Mouse (Mus musculus) liver, embryonic 16.5 days (tissue): ENCODE data around the gene Olfr95. TPM values are rescaled to one million over a fixed set of nuclear protein-coding genes. Genes with fewer than 3 reads are reported as not detected.
A peak's percentile ranks its signal among the peaks of the same experiment; 100 is the strongest.

Experiments used
- ATAC-seq: fragments of 200-750 bp; cut with Nextera tagmentation; 2 replicates; pipeline ENCODE4 v1.8.0; 2017; ENCODE audit warnings: low read depth, mild to moderate bottlenecking, moderate number of reproducible peaks, moderate library complexity
- H3K27ac ChIP-seq: fragments of 300-500 bp; sonication (generic); 2 replicates; pipeline ENCODE4 v1.5.1; 2014; ENCODE audit warnings: mild to moderate bottlenecking, low read length
- H3K27me3 ChIP-seq: fragments of 300-500 bp; sonication (generic); 2 replicates; pipeline ENCODE4 v1.6.1; 2014; ENCODE audit warnings: low read depth, low read length, mixed read lengths; ENCODE audit not compliant: control insufficient read depth, insufficient read depth
- H3K36me3 ChIP-seq: fragments of 300-500 bp; sonication (generic); 2 replicates; pipeline ENCODE4 v1.6.1; 2014; ENCODE audit warnings: mild to moderate bottlenecking; ENCODE audit not compliant: control insufficient read depth, insufficient read depth
- H3K4me1 ChIP-seq: fragments of 300-500 bp; sonication (generic); 2 replicates; pipeline ENCODE4 v1.6.1; 2014; ENCODE audit warnings: low read depth, low read length, mixed read lengths; ENCODE audit not compliant: control insufficient read depth
- H3K4me2 ChIP-seq: fragments of 300-500 bp; sonication (generic); 2 replicates; pipeline ENCODE4 v1.6.1; 2014; ENCODE audit warnings: low read depth, low read length, mixed read lengths
- H3K4me3 ChIP-seq: fragments of 300-500 bp; sonication (generic); 2 replicates; pipeline ENCODE4 v1.5.1; 2014; ENCODE audit warnings: low read depth, mild to moderate bottlenecking, low read length
- H3K9ac ChIP-seq: fragments of 300-500 bp; sonication (generic); 2 replicates; pipeline ENCODE4 v1.6.1; 2014; ENCODE audit warnings: low read depth, low read length
- H3K9me3 ChIP-seq: fragments of 300-500 bp; sonication (generic); replicated peaks from 2 replicates; pipeline ENCODE4 v1.6.1; 2016; ENCODE audit warnings: low read length; ENCODE audit not compliant: control insufficient read depth
- WGBS: fragments of 180-500 bp; shearing (Covaris S2); extraction: QIAGEN DNeasy Blood & Tissue Kit; methylation state at CpG from one replicate; pipeline ENCODE4 v1.1.7; 2014; ENCODE audit not compliant: insufficient replicate concordance; 5-methylcytosine and 5-hydroxymethylcytosine counted together
- polyA plus RNA-seq: library from polyadenylated mRNA; unstranded; fragments of >200 nt; fragmentation: Nextera tagmentation; extraction: Ambion mirVana; gene quantifications from 2 replicates; pipeline ENCODE4 v1.2.1, GENCODE M21; 2015

Gene Olfr95
- polyA plus RNA-seq, 1 experiment from 2014 or later = not detected

DNA sequence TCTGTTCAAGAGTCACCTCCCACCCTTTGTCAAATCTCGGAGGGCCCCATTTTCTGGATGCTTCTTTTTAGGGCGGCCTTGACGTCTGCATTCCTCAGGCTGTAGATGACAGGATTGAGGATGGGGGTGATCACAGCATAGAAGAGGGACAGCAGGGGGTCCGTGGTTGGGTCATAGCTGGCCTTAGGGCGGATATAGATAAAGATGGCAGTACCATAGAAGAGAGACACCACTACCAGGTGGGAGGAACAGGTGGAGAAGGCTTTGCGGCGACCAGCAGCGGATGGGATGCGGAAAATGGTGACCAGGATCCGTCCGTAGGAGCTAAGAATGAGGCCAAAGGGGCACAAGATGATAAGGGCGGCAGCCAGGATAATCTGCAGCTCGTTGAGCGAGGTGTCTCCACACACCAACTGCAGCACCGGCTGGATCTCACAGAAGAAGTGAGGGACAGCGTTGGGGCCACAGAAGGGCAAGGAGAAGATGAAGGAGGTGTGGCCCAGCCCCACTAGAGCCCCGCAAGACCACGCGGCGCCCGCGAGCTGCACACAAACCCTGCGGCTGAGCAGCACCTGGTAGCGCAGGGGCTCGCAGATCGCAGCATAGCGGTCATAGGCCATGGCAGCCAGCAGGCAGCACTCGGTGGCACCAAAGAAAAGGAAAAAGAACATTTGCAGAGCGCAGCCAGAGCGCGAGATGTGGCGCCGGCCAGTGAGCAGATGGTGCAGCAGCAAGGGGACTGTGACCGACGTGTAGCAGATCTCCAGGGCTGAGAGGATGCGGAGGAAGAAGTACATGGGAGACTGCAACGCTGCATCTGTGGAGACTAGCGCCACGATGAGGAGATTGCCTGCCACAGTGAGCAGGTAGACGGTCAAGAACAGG is 1.8 kb downstream of the Olfr95 start:
- Histone ChIP-seq H3K36me3 (no peaks in the 10 kb centered on the region), H3K4me3 (no peak overlapping the region), H3K9me3 (no peaks in the 10 kb centered on the region), H3K27me3 (peaks cover 11% of the 10 kb centered on the region), H3K27ac (no peak overlapping the region), H3K4me2 (no peak overlapping the region), H3K9ac (no peak overlapping the region), H3K4me1 (no peaks in the 10 kb centered on the region)
- WGBS = 14% methylated on average over 40 of the region's 40 CpGs
- no peak for ATAC-seq

DNA sequence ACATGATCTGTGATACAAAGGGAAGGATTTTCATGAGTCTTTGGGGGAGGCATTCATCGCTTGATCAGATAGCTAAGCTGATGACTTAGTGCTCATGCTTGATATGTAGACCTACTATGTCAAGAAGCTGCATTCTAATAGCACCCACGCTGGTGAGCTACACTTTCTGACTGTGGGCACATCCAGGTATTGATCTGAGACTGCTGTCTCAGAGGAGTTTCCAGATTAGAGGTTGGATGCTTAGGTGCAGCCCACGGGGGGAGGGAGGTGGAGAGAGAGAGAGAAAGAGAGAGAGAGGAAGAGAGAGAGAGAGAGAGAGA is 9.0 kb downstream of the Olfr95 start:
- 22% methylated on average over 3 of the region's 3 CpGs for WGBS
- H3K4me3 ChIP-seq = no peak overlapping the region
- no peak for ATAC-seq

DNA sequence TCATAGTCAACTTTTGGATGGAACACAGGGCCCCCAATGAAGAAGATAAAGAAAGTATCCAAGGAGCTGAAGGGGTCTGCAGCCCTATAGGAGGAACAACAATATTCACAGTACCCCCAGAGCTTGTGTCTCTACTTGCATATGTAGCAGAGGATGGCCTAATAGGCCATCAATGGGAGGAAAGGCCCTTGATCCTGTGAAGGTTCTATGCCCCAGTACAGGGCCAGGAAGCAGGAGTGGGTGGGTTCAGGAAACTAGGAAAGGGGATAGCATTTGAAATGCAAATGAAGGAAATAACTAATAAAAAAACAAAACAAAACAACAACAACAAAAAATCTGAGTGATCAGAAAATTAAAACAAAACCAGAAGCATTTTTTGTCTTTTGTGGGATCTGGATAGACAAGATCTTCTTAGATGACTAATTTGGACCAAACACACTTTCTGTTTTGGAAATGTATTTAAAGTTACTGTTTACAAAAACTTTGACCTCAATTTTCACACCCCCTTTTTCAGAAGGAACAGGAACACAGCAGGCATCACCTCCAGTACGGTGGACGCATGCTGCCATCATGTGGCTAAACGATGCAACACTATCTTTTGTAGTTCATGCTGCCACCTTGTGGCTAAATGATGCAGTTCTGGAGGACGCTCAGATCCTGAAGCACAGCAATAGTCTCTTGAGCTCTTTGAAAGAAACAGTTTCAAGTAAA is 9.6 kb downstream of the Olfr95 start:
- no peaks in the 10 kb centered on the region for H3K36me3 ChIP-seq
- no peaks in the 10 kb centered on the region; the same call in 1 of the 2 replicates for H3K27me3 ChIP-seq
- WGBS = 1% methylated on average over 4 of the region's 4 CpGs
- H3K9ac ChIP-seq = no peak overlapping the region
- H3K4me2 ChIP-seq = no peak overlapping the region
- H3K4me3 ChIP-seq = no peak overlapping the region
- no peaks in the 10 kb centered on the region for H3K4me1 ChIP-seq
- peak; percentile 51 for ATAC-seq
- no peak overlapping the region for H3K27ac ChIP-seq
- H3K9me3 ChIP-seq = no peaks in the 10 kb centered on the region

More for the DNA sequence above, 9.0 kb downstream of the Olfr95 start:
- no peaks in the 10 kb centered on the region for H3K9me3 ChIP-seq
- no peaks in the 10 kb centered on the region for H3K36me3 ChIP-seq
- H3K27me3 ChIP-seq = no peaks in the 10 kb centered on the region
- no peak overlapping the region for H3K9ac ChIP-seq
- H3K4me2 ChIP-seq = no peak overlapping the region
- H3K4me1 ChIP-seq = no peaks in the 10 kb centered on the region
- no peak overlapping the region for H3K27ac ChIP-seq

DNA sequence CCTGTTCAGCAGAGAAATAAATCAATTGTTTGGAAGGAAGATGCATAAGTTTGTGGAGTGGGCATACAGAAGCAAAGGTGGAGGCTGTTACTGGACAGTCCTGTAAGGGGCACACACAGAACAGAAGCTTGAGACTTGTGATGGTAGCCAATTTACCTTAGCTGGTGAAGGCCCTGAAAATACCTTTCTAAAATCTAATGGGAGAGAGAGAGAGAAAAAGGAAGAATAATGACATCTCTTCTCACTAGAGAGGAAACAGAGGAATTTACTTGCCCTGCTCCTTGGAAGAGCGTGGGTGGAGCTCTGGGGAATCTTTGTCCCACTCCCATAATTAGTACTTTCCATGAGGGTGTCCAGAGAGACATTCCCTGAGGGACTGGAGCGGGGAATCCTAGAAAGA is 12.0 kb downstream of the Olfr95 start, which contains the start of gene Olfr94:
Olfr94 (minus strand) TSS at position 101 of the 400 bp plus-strand sequence.
- H3K9ac ChIP-seq = no peak within 1 kb of the TSS
- H3K27me3 ChIP-seq = peaks cover 21% of the 10 kb centered on the region
- no peak within 1 kb of the TSS for H3K4me2 ChIP-seq
- H3K27ac ChIP-seq = no peak within 1 kb of the TSS
- H3K4me1 ChIP-seq = no peaks in the 10 kb centered on the region
- H3K36me3 ChIP-seq = no peaks in the 10 kb centered on the region
- 54% methylated on average over 2 of the region's 2 CpGs for WGBS
- ATAC-seq = no peak
- no peak within 1 kb of the TSS for H3K4me3 ChIP-seq
- H3K9me3 ChIP-seq = no peaks in the 10 kb centered on the region

DNA sequence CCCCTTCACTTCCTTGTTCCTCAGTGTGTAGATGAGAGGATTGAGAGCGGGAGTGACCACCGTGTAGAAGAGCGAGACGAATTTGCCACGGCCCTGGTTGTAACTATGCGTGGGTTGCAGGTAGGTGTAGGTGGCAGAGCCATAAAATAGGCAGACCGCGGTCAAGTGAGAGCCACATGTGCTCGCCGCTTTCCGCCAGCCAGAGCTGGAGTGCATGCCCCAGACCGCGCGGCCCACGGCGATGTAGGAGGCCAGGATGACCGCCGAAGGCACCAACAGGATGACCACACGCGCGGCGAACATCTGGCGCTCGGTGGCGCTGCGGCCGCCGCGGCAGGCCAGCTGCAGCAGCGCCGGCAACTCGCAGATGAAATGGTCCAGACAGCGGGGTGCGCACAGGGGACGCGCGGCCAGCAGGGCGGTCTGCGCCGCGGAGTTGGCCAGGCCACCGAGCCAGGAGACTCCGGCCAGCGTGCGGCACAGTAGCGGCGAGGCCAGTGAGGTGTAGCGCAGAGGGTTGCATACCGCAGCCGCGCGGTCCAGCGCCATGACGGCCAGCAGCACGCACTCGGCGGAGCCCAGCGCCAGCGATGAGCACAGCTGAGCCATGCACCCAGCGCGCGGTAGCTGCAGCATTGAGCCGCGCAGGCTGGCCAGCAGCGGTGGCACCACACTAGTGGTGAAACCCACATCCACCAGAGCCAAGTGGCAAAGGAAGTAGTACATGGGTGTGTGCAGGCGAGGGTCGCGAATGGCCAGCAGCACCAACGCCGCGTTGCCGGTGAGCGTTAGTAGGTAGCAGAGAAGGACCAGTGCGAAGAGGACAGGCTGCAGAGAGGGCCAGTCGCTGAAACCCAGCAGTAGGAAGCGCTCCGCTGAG is 15.8 kb downstream of the Olfr95 start:
- Histone ChIP-seq H3K4me3 (peak overlapping the region; percentile 30), H3K27me3 (peaks cover 21% of the 10 kb centered on the region), H3K4me2 (peak overlapping the region; percentile 39), H3K4me1 (no peaks in the 10 kb centered on the region), H3K27ac (no peak overlapping the region), H3K9ac (no peak overlapping the region), H3K36me3 (no peaks in the 10 kb centered on the region), H3K9me3 (no peaks in the 10 kb centered on the region)
- WGBS = 1% methylated on average over 75 of the region's 77 CpGs
- ATAC-seq = 0 out of 2 replicates have a peak, but pooled peaks have one; percentile 9

DNA sequence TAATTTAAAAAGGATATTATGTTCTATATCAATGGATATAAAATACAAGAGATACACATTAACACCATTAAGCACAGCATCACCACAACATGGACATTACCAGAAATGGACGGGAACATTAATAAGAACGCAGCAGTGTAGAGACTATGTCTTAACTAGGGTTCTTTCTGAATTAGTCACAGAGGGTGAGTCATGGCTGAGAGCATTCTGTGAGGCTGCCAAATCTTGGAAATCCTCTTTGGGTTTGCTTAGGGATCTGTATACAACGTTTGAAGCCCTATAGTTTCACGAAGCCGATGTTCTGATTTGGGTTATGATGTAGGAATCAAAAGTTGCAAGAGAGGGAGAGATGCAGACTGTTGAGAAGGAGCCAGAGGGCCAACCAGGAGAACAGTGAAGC is 18.1 kb downstream of the Olfr95 start:
- Histone ChIP-seq H3K9me3 (no peaks in the 10 kb centered on the region), H3K4me1 (no peaks in the 10 kb centered on the region), H3K4me2 (no peak overlapping the region), H3K4me3 (no peak overlapping the region), H3K9ac (no peak overlapping the region), H3K36me3 (no peaks in the 10 kb centered on the region), H3K27ac (no peak overlapping the region), H3K27me3 (peaks cover 21% of the 10 kb centered on the region)
- WGBS = 68% methylated on average over 5 of the region's 5 CpGs
- no peak for ATAC-seq

DNA sequence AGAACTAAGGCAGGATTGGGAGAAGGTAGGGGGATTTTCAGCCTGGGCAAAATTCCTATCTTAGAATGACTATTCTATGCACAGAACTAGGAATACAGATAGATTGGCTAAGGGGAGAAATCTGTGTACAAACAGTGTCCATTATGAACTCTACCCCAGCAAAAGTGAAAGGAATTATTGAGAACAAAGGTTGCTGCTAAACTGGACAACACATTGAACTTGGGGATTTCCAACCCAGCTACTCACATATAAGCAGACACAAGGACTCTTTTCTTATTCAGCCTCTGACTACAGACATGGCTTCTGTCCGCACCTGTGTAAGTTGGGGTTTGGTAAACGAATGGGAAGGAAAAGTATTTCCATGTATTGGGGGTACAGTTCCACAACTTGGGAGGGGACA is 19.3 kb downstream of the Olfr95 start, which contains the start of gene Ubd:
Ubd (plus strand) TSS at position 237 of the 400 bp plus-strand sequence.
- no peak within 1 kb of the TSS for H3K9ac ChIP-seq
- H3K9me3 ChIP-seq = no peaks in the 10 kb centered on the region
- H3K27me3 ChIP-seq = peaks cover 21% of the 10 kb centered on the region
- no peaks in the 10 kb centered on the region for H3K36me3 ChIP-seq
- WGBS = 55% methylated on average over 2 of the region's 2 CpGs
- no peak within 1 kb of the TSS for H3K27ac ChIP-seq
- no peaks in the 10 kb centered on the region for H3K4me1 ChIP-seq
- ATAC-seq = no peak
- no peak within 1 kb of the TSS for H3K4me3 ChIP-seq
- H3K4me2 ChIP-seq = no peak within 1 kb of the TSS

DNA sequence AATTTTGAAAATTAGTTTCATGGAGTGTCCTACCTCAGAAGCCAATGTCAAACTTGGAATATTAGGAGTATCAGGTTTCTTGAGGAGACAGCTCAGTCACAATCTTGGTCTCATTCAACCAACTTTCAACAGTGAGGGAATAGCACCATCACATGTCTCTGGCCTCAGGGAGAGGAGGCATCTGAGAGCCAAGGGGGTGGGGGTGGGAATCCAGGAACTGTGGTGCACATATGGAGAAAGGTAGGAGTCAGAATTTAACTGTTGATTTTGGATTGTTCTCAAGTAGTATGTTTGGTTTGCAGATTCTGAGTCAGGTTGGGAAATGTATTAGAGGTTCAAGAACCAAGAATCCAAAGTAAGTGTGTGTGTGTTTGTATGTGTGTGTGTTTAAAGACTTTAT is 19.9 kb downstream of the Olfr95 start:
- Histone ChIP-seq H3K4me2 (no peak overlapping the region), H3K4me3 (no peak overlapping the region), H3K4me1 (no peaks in the 10 kb centered on the region), H3K27me3 (peaks cover 20% of the 10 kb centered on the region), H3K9ac (no peak overlapping the region), H3K9me3 (no peaks in the 10 kb centered on the region), H3K27ac (no peak overlapping the region), H3K36me3 (no peaks in the 10 kb centered on the region)
- no peak for ATAC-seq
